Mouse (Mus musculus) testis, adult 2 months (tissue): ENCODE measurements at regions not wholly inside any gene's neighbourhood (a gene's known extent, or its start where the extent isn't known, plus 50 kb on each side); places are given as distances from the start of the nearest gene placed in this dataset.

Experiments
- CTCF ChIP-seq: fragments of 200-500 bp; IDR thresholded peaks from 2 replicates; pipeline ENCODE4 v1.5.1; 2012; ENCODE audit warnings: low read depth, mild to moderate bottlenecking, inconsistent platforms, low read length, moderate library complexity; ENCODE audit not compliant: control insufficient read depth, insufficient read depth, insufficient replicate concordance
- POLR2A ChIP-seq: fragments of 200-500 bp; IDR thresholded peaks from 2 replicates; pipeline ENCODE4 v1.6.1; 2012; ENCODE audit warnings: low read depth, mild to moderate bottlenecking, inconsistent platforms, low read length, moderate library complexity; ENCODE audit not compliant: control insufficient read depth

GRCm38 (mm10) chr13:103676831-103677230, 97.6 kb downstream of the Srek1 start:
- TF ChIP-seq CTCF (no peak), POLR2A (no peak)
